Mouse (Mus musculus) E14TG2a.4 (cell line): ENCODE data around the gene Polr1d.

Source experiments
- CTCF ChIP-seq: conservative IDR thresholded peaks from 2 replicates; pipeline ENCODE4 v1.5.1; 2014; ENCODE audit warnings: low read length
- POU5F1 ChIP-seq: IDR thresholded peaks from 2 replicates; pipeline ENCODE4 v1.6.1; 2014; ENCODE audit warnings: low read length, borderline replicate concordance

- TF ChIP-seq CTCF (no peak), POU5F1 (no peak)
Observed at GRCm38 (mm10) chr5:147053481-147053880, 23.4 kb upstream of the Polr1d start.
